Mouse (Mus musculus): ENCODE measurements around the gene Syncrip. TPM values are rescaled to one million over a fixed set of nuclear protein-coding genes. Genes with fewer than 3 reads are reported as not detected.

Syncrip gene
- polyA plus RNA-seq, 1 experiment from 2014 or later: 131 TPM

DNA sequence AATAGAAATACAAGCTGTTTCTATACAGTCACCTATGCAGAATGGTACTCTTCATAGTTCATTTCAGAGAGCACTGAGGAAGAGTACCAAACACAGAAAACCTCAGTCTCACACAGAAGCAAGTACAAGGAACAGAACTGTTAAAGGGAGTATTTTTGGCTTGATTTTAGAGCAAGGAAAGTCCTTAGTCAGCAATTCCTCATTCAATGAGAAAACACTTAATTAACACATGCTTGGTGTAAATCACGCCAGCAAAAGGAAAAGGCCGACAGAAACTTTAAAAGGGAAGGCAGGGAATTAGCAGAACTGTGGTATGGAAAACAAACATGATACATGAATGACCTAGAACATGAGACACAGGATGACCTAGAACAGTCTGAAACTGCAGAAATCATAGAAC is 72.4 kb downstream of the Syncrip start:
- WGBS: 74% methylated on average over 2 of the region's 2 CpGs
- Histone ChIP-seq H3K9me3 (replicated peaks) (no peaks in the 10 kb centered on the region), H3K9ac (no peak overlapping the region), H3K4me2 (no peak overlapping the region), H3K27me3 (no peaks in the 10 kb centered on the region), H3K36me3 (ENCODE audit: poor library complexity, severe bottlenecking) (peaks cover 17% of the 10 kb centered on the region; the same call in 1 of the 2 replicates), H3K4me3 (no peak overlapping the region), H3K4me1 (no peaks in the 10 kb centered on the region), H3K27ac (no peak overlapping the region)
- no peak for ATAC-seq

DNA sequence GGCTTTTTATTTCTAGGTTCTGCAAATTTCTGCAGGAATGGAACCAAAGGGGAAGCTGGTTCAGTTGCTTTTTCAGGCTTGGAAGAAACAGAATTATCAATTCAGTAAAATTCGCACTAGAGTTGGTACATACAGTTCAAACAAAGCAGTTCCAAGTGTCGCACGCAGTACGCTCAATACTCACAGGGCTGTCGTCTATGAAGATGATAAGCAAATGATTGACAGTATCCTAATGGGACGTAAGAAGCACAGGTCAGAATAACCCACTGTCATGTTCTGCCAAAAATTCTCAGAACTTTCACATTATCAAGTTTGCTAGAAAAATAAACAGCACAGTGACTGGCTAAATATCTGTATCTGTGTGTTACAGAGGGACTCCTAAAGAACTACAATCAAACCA is 77.9 kb downstream of the Syncrip start:
- H3K27ac ChIP-seq: no peak overlapping the region
- H3K4me3 ChIP-seq: no peak overlapping the region
- H3K27me3 ChIP-seq: no peaks in the 10 kb centered on the region
- no peak overlapping the region for H3K9ac ChIP-seq
- 93% methylated on average over 6 of the region's 6 CpGs for WGBS
- no peaks in the 10 kb centered on the region for H3K4me1 ChIP-seq
- H3K4me2 ChIP-seq: no peak overlapping the region
- ATAC-seq: no peak
- peaks cover 22% of the 10 kb centered on the region for H3K36me3 ChIP-seq (ENCODE audit: poor library complexity, severe bottlenecking)
- H3K9me3 ChIP-seq (replicated peaks): no peaks in the 10 kb centered on the region

DNA sequence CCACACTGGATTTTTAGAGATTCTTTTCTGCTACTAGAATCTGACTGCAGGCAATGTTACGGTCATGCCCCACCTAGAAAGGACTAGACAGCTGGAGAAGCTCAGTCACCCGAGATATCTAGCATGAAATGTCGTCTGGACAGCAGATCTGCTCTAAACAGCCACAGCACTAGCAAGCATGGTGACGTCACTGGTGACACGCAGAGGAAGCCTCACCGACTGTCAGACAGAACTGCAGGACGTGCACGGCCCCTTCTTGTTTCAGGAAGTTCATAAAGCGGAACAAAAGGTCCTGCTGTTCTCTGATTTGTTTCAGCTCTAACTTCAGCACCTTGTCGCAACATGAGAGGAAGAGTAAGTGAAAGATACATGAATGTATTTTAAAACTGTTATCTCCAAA is 78.3 kb downstream of the Syncrip start:
- no peak for ATAC-seq
- Histone ChIP-seq H3K9ac (no peak overlapping the region), H3K4me2 (no peak overlapping the region), H3K4me3 (no peak overlapping the region), H3K9me3 (replicated peaks) (no peaks in the 10 kb centered on the region), H3K4me1 (no peaks in the 10 kb centered on the region), H3K36me3 (ENCODE audit: poor library complexity, severe bottlenecking) (peaks cover 22% of the 10 kb centered on the region), H3K27me3 (no peaks in the 10 kb centered on the region), H3K27ac (no peak overlapping the region)
- 84% methylated on average over 10 of the region's 10 CpGs for WGBS

DNA sequence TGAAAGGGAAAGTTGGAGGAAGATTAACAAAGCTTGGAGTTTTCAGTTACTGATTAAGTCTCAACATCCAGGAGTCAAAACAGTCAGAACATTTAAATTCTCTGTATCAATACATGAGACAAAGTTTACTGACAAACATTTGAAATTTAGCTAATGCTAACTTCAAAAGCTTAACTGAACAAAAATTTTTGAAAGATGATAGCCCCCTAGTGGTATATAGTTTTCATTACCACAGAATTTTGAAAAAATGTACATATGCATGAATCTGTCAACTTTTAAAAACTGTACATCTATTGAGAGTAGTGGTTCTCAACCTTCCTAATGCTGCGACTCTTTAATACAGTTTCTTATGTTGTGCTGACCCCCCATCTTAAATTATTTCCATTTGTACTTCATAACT is 83.9 kb downstream of the Syncrip start:
- H3K4me2 ChIP-seq: no peak overlapping the region
- no peak overlapping the region for H3K4me3 ChIP-seq
- no peaks in the 10 kb centered on the region for H3K9me3 ChIP-seq (replicated peaks)
- H3K4me1 ChIP-seq: no peaks in the 10 kb centered on the region
- no peaks in the 10 kb centered on the region for H3K27me3 ChIP-seq
- WGBS: 90% methylated on average over 1 of the region's 1 CpGs
- no peak for ATAC-seq
- no peak overlapping the region for H3K9ac ChIP-seq
- H3K36me3 ChIP-seq (ENCODE audit: poor library complexity, severe bottlenecking): peaks cover 25% of the 10 kb centered on the region
- no peak overlapping the region for H3K27ac ChIP-seq

Other genes with a start within 250 kb of the Syncrip start
- gene Nt5e, start 155.4 kb downstream of the Syncrip start, polyA plus RNA-seq (2015; fragmentation: Nextera tagmentation; extraction: Ambion mirVana): 0.46 and 0.54 TPM in 2 replicates
- gene Snx14, start 43.6 kb downstream of the Syncrip start, polyA plus RNA-seq (2015; fragmentation: Nextera tagmentation; extraction: Ambion mirVana): 21.6 and 23.4 TPM in 2 replicates
- 0.67 and 0.88 TPM in 2 replicates for gene Gm20537, start 26.0 kb downstream of the Syncrip start, polyA plus RNA-seq (2015; fragmentation: Nextera tagmentation; extraction: Ambion mirVana)
- gene Zfp949, start 65.4 kb upstream of the Syncrip start, polyA plus RNA-seq (2015; fragmentation: Nextera tagmentation; extraction: Ambion mirVana): 12.4 and 13.6 TPM in 2 replicates
- 0.22 and 0.34 TPM in 2 replicates for gene Trim43a, start 98.3 kb upstream of the Syncrip start, polyA plus RNA-seq (2015; fragmentation: Nextera tagmentation; extraction: Ambion mirVana)
- 32.8 and 35.3 TPM in 2 replicates for gene Mthfsl, start 237.7 kb upstream of the Syncrip start, polyA plus RNA-seq (2015; fragmentation: Nextera tagmentation; extraction: Ambion mirVana)
- not detected in 2 replicates for gene Bcl2a1d, start 249.3 kb upstream of the Syncrip start, polyA plus RNA-seq (2015; fragmentation: Nextera tagmentation; extraction: Ambion mirVana)